In genomic region chr9:121757432-121757831, GRCm38 (mm10) we compare ENCODE assay signal across 8 mouse cellular contexts. TPM values are rescaled to one million over a fixed set of nuclear protein-coding genes. Genes with fewer than 3 reads are reported as not detected.
DNase-seq lines count a peak whose midpoint lies in the region; ATAC-seq and TF ChIP-seq lines count a peak whose summit lies in the region.

No protein-coding gene starts in this region.

- no peak overlapping the region for H3K4me3 ChIP-seq in lung, embryonic 15.5 days
- no peak overlapping the region for H3K4me3 ChIP-seq in neural tube, embryonic 15.5 days (replicated peaks)
- H3K4me3 ChIP-seq in liver, postnatal 0 days (ENCODE audit: low read depth, low read length), result no peak overlapping the region

- peak overlapping the region; percentile 5; the same call in 1 of the 2 replicates for H3K27ac ChIP-seq in lung, embryonic 15.5 days
- H3K27ac ChIP-seq in neural tube, embryonic 15.5 days (replicated peaks), result no peak overlapping the region
- no peak overlapping the region for H3K27ac ChIP-seq in liver, postnatal 0 days (ENCODE audit: low read depth)

- no peaks in the 10 kb centered on the region for H3K27me3 ChIP-seq in lung, embryonic 15.5 days
- H3K27me3 ChIP-seq in neural tube, embryonic 15.5 days (replicated peaks), result no peaks in the 10 kb centered on the region
- peaks cover 22% of the 10 kb centered on the region for H3K27me3 ChIP-seq in liver, postnatal 0 days (ENCODE audit: insufficient read depth, low read length)

- 52% methylated on average over 3 of the region's 3 CpGs for WGBS in lung, embryonic 15.5 days
- 63% methylated on average over 3 of the region's 3 CpGs for WGBS in neural tube, embryonic 15.5 days
- 32% methylated on average over 3 of the region's 3 CpGs for WGBS in liver, postnatal 0 days (ENCODE audit: insufficient replicate concordance)

- no peak overlapping the region for H3K4me2 ChIP-seq in lung, embryonic 15.5 days
- H3K4me2 ChIP-seq in neural tube, embryonic 15.5 days, result 0 out of 2 replicates have a peak overlapping the region, but pooled peaks have one; percentile 81
- no peak overlapping the region for H3K4me2 ChIP-seq in liver, postnatal 0 days (ENCODE audit: low read depth, low read length)

- DNase-seq in cerebellum, postnatal 10 days, result peak; percentile 49
- DNase-seq in cerebellum, adult 8-10 months, result no peak
- no peak for DNase-seq in lung, postnatal 4 days
- no peak for DNase-seq in right cerebral cortex, postnatal 14 days
- DNase-seq in liver, postnatal 0 days, result no peak

- no peak for ATAC-seq in lung, embryonic 15.5 days (ENCODE audit: borderline replicate concordance, extremely low read depth, low FRiP score, low TSS enrichment)
- peak; percentile 62 to 72 for ATAC-seq in hematopoietic stem cell, adult 5-6 weeks (replicated peaks in 1 of 2; ENCODE audit: insufficient read depth in 1 of 2, low FRiP score in 2 of 2, low TSS enrichment in 1 of 2, low read depth in 1 of 2, poor library complexity in 2 of 2, severe bottlenecking in 2 of 2)
- no peak for ATAC-seq in neural tube, embryonic 15.5 days (ENCODE audit: low FRiP score)
- ATAC-seq in liver, postnatal 0 days, result no peak

- H3K9me3 ChIP-seq in lung, embryonic 15.5 days, result no peaks in the 10 kb centered on the region
- no peaks in the 10 kb centered on the region for H3K9me3 ChIP-seq in neural tube, embryonic 15.5 days (replicated peaks)
- no peaks in the 10 kb centered on the region for H3K9me3 ChIP-seq in liver, postnatal 0 days (ENCODE audit: low read length)

- H3K36me3 ChIP-seq in lung, embryonic 15.5 days, result peaks cover 39% of the 10 kb centered on the region
- peaks cover 39% of the 10 kb centered on the region for H3K36me3 ChIP-seq in neural tube, embryonic 15.5 days
- H3K36me3 ChIP-seq in liver, postnatal 0 days (replicated peaks; ENCODE audit: insufficient read depth, low read length), result peaks cover 38% of the 10 kb centered on the region

- H3K4me1 ChIP-seq in lung, embryonic 15.5 days, result peaks cover 32% of the 10 kb centered on the region
- peaks cover 40% of the 10 kb centered on the region for H3K4me1 ChIP-seq in neural tube, embryonic 15.5 days
- peaks cover 13% of the 10 kb centered on the region for H3K4me1 ChIP-seq in liver, postnatal 0 days (ENCODE audit: insufficient read depth)

- TF ChIP-seq CTCF in liver, postnatal 0 days (IDR thresholded peaks at IDR 0.05; ENCODE audit: low read depth), result no peak

- H3K9ac ChIP-seq in lung, embryonic 15.5 days, result no peak overlapping the region
- H3K9ac ChIP-seq in neural tube, embryonic 15.5 days (replicated peaks), result peak overlapping the region; percentile 17; the same call in 1 of the 2 replicates
- no peak overlapping the region for H3K9ac ChIP-seq in liver, postnatal 0 days (replicated peaks)

- TF ChIP-seq EP300 in liver, postnatal 0 days (IDR thresholded peaks at IDR 0.05; ENCODE audit: low read depth), result no peak

RNA-seq across cellular contexts. Expression of gene Zfp651, which starts 1.7 kb away (rescaled TPM):
- polyA plus RNA-seq in lung, embryonic 15.5 days (2015; fragmentation: Nextera tagmentation; extraction: Ambion mirVana), result 16.7 and 17.7 TPM in 2 replicates
- total RNA-seq in hematopoietic stem cell, adult 5-6 weeks (2017), result 2.8 and 3.0 TPM in 2 replicates
- 27.9 and 36.3 TPM in 2 replicates for polyA plus RNA-seq in neural tube, embryonic 15.5 days (2015; fragmentation: Nextera tagmentation; extraction: Ambion mirVana)
- polyA plus RNA-seq in liver, postnatal 0 days (2015; fragmentation: Nextera tagmentation; extraction: Ambion mirVana), result 0.68 and 1.5 TPM in 2 replicates

RNA-seq across cellular contexts. Expression of gene Klhl40, which starts 20.0 kb away (rescaled TPM):
- 0.47 and 0.49 TPM in 2 replicates for polyA plus RNA-seq in lung, embryonic 15.5 days (2015; fragmentation: Nextera tagmentation; extraction: Ambion mirVana)
- total RNA-seq in hematopoietic stem cell, adult 5-6 weeks (2017), result not detected in 2 replicates
- 2.7 and 3.6 TPM in 2 replicates for polyA plus RNA-seq in neural tube, embryonic 15.5 days (2015; fragmentation: Nextera tagmentation; extraction: Ambion mirVana)
- polyA plus RNA-seq in liver, postnatal 0 days (2015; fragmentation: Nextera tagmentation; extraction: Ambion mirVana), result 0.13 and 0.81 TPM in 2 replicates

RNA-seq across cellular contexts. Expression of gene Hhatl, which starts 34.9 kb away (rescaled TPM):
- polyA plus RNA-seq in lung, embryonic 15.5 days (2015; fragmentation: Nextera tagmentation; extraction: Ambion mirVana), result 0.96 and 1.8 TPM in 2 replicates
- total RNA-seq in hematopoietic stem cell, adult 5-6 weeks (2017), result not detected in 2 replicates
- 0.38 and 0.64 TPM in 2 replicates for polyA plus RNA-seq in neural tube, embryonic 15.5 days (2015; fragmentation: Nextera tagmentation; extraction: Ambion mirVana)
- 0.73 TPM in 1 of 2 replicates, not detected in the other for polyA plus RNA-seq in liver, postnatal 0 days (2015; fragmentation: Nextera tagmentation; extraction: Ambion mirVana)

RNA-seq across cellular contexts. Expression of gene Nktr, which starts 38.5 kb away (rescaled TPM):
- 57.5 and 60.4 TPM in 2 replicates for polyA plus RNA-seq in lung, embryonic 15.5 days (2015; fragmentation: Nextera tagmentation; extraction: Ambion mirVana)
- total RNA-seq in hematopoietic stem cell, adult 5-6 weeks (2017), result 155 and 156 TPM in 2 replicates
- polyA plus RNA-seq in neural tube, embryonic 15.5 days (2015; fragmentation: Nextera tagmentation; extraction: Ambion mirVana), result 51.5 and 52.8 TPM in 2 replicates
- 14.9 and 17.3 TPM in 2 replicates for polyA plus RNA-seq in liver, postnatal 0 days (2015; fragmentation: Nextera tagmentation; extraction: Ambion mirVana)

RNA-seq across cellular contexts. Expression of gene Ss18l2, which starts 47.3 kb away (rescaled TPM):
- polyA plus RNA-seq in lung, embryonic 15.5 days (2015; fragmentation: Nextera tagmentation; extraction: Ambion mirVana), result 96.0 and 101 TPM in 2 replicates
- total RNA-seq in hematopoietic stem cell, adult 5-6 weeks (2017), result 27.1 and 30.0 TPM in 2 replicates
- polyA plus RNA-seq in neural tube, embryonic 15.5 days (2015; fragmentation: Nextera tagmentation; extraction: Ambion mirVana), result 182 and 206 TPM in 2 replicates
- polyA plus RNA-seq in liver, postnatal 0 days (2015; fragmentation: Nextera tagmentation; extraction: Ambion mirVana), result 112 and 119 TPM in 2 replicates

Comparison
In these comparisons a context has a peak if more than half of its experiments do, and no peak if none do; other contexts are left out.
1. DNase-seq: peak in cerebellum, postnatal 10 days (2 of 2); none in cerebellum, adult 8-10 months (single experiment), lung, postnatal 4 days (0 of 2), right cerebral cortex, postnatal 14 days (single experiment) and liver, postnatal 0 days (single experiment).
2. ATAC-seq: peak in hematopoietic stem cell, adult 5-6 weeks (2 of 2); none in lung, embryonic 15.5 days (single experiment), neural tube, embryonic 15.5 days (single experiment) and liver, postnatal 0 days (single experiment).